Mouse (Mus musculus) cerebellum, adult 2 months (tissue): ENCODE measurements around the gene Sema4b. TPM values are rescaled to one million over a fixed set of nuclear protein-coding genes. Genes with fewer than 3 reads are reported as not detected.
A peak's percentile ranks its signal among the peaks of the same experiment; 100 is the strongest.

ENCODE experiments used
- DNase-seq, 2 experiments: peaks; one replicate each; pipeline ENCODE4 v3.0.0; 2021
- H3K27ac ChIP-seq: fragments of 200-500 bp; 2 replicates; pipeline ENCODE4 v1.5.1; 2012; ENCODE audit warnings: low read length, control low read depth, inconsistent platforms; ENCODE audit not compliant: insufficient read depth
- H3K27me3 ChIP-seq: fragments of 200-500 bp; 2 replicates; pipeline ENCODE4 v1.6.1; 2012; ENCODE audit warnings: inconsistent platforms, mild to moderate bottlenecking, low read length, moderate library complexity; ENCODE audit not compliant: control insufficient read depth, insufficient read depth
- H3K4me1 ChIP-seq: fragments of 200-500 bp; 2 replicates; pipeline ENCODE4 v1.6.1; 2011; ENCODE audit warnings: low read length; ENCODE audit not compliant: control insufficient read depth, insufficient read depth
- H3K4me3 ChIP-seq: fragments of 200-500 bp; replicated peaks from 2 replicates; pipeline ENCODE3; 2011; ENCODE audit warnings: mild to moderate bottlenecking, low read depth, low read length, control low read depth; ENCODE audit not compliant: insufficient read depth
- CTCF ChIP-seq: fragments of 200-500 bp; IDR thresholded peaks from 2 replicates; pipeline ENCODE4 v1.5.1; 2011; ENCODE audit warnings: low read depth, mild to moderate bottlenecking, control low read depth, low read length, moderate library complexity, borderline replicate concordance; ENCODE audit not compliant: insufficient read depth
- POLR2A ChIP-seq: fragments of 200-500 bp; IDR thresholded peaks from 2 replicates; pipeline ENCODE4 v1.6.1; 2011; ENCODE audit warnings: low read length, control low read depth, borderline replicate concordance; ENCODE audit not compliant: insufficient read depth
- WGBS: fragments of 180-500 bp; shearing (Covaris S2); methylation state at CpG from one replicate; pipeline ENCODE4 v1.1.7; 2018; 5-methylcytosine and 5-hydroxymethylcytosine counted together
- polyA plus RNA-seq: library from polyadenylated mRNA; depleted of rRNA; stranded (reverse); fragments of >200 nt; gene quantifications from 2 replicates; pipeline ENCODE4 v1.2.3, GENCODE M21; 2012

The Sema4b gene
- polyA plus RNA-seq, 1 experiment, result 10.7 TPM

DNA sequence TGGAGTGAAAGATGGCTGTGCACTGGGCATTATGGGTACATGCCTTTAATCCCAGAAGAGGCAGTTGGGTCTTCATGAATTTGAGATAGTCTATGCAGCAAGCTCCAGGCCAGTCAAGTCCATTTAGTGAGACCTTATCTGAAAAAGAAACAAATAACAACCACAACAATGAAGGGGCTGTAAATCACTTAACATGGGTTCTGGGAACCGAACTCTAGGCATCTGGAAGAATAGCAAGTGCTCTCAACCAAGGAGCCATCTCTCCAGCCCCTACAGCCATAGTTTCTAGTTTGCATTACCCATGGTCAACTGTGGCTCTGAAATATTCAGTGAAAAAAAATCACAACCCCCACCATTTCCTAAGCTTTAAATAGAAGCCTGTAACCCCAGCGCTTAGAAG is 16.8 kb upstream of the Sema4b start:
- Histone ChIP-seq H3K4me3 (no peak overlapping the region), H3K27me3 (no peaks in the 10 kb centered on the region), H3K27ac (no peak overlapping the region), H3K4me1 (no peaks in the 10 kb centered on the region)
- WGBS, result 90% methylated on average over 2 of the region's 2 CpGs
- no peak for DNase-seq
- TF ChIP-seq CTCF (no peak), POLR2A (no peak)

DNA sequence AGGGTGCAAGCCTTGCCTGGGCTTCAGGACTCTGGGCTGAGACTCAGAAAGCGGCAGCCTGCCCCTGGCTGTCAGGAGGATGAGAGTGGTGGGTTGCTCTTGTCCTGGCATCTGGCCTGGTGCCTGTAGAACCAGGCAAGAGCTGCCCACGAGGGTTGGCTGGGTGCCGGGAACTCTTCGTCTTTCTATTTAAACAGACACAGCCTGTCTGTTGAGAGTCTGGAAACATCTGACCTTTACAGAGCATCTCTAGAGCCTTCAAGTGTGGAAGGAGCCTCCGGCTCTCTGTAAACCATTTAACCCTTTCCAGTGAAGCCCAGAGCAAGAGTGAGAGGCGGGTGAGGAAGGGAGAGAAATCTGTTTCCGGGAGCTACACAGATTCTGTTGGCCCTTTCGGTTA is 15.3 kb upstream of the Sema4b start:
- Histone ChIP-seq H3K4me1 (no peaks in the 10 kb centered on the region), H3K27me3 (no peaks in the 10 kb centered on the region), H3K27ac (no peak overlapping the region), H3K4me3 (no peak overlapping the region)
- no peak for TF ChIP-seq POLR2A
- no peak for TF ChIP-seq CTCF
- peak in 1 of 2 experiments; percentile 26 for DNase-seq
- WGBS, result 15% methylated on average over 8 of the region's 8 CpGs

DNA sequence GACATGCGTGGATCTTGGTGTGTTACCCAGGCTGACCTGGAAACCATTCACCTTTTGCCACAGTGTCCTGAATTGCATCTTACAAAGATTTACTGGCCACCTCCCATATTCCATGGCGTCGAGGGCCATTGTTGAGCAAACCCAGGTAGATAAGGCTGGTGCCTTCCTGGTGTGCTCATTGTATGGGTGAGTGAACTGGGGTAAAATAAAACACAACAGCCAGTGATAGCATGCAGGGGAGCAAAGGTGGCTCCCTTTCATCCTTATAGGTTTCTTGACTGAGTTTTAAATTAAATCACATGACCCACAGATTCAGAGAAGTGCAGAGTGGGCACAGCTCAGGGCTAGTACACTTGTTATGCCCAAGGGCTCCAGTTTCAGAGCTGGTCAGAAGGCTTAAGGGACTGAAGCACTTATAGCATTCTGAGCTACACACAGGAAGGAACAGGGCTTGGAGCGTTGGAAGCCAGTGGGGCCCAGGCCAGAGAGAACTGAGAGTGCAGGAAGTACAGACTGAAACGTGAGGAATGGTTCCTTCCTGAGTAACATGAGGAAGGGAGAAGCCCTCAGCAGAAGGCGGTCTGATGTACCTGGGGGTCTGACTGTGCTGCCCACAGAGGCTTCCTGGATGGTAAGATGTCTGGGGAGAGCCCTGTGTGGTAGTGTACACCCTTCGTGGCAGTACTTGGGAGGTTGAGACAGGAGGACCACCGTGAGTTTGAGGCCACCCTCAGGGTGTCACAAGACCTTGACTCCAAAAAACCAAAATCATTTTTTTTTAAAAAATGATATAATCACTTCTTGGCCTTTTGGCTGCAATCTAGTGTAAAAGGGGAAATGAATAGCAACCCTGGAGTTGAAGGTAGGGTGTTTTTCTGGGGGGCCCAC is 14.3 kb upstream of the Sema4b start:
- no peak for TF ChIP-seq CTCF
- no peak for TF ChIP-seq POLR2A
- Histone ChIP-seq H3K27ac (no peak overlapping the region), H3K4me1 (no peaks in the 10 kb centered on the region), H3K4me3 (no peak overlapping the region), H3K27me3 (no peaks in the 10 kb centered on the region)
- no peak for DNase-seq
- 85% methylated on average over 8 of the region's 8 CpGs for WGBS

DNA sequence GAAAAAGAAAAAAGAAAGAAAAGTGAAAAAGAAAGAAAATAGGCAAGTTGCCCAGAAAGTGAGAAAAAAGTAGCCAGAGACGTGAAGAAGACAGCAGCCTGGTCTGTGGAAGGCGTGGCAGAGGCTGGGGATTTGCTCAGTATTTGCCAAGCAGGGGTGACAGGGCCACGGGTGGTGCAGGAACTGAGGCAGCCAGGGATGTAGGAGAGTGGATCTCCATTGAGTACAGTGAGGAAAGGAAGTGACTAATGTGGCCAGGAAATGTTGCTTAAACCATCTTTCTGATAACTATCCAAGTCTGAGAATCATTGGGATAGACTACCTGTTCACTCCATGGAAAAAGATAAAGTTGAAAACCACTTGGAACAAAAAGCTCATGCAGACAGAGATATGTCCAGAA is 10.5 kb upstream of the Sema4b start:
- 33% methylated on average over 3 of the region's 3 CpGs for WGBS
- Histone ChIP-seq H3K4me3 (no peak overlapping the region), H3K4me1 (no peaks in the 10 kb centered on the region), H3K27me3 (no peaks in the 10 kb centered on the region), H3K27ac (no peak overlapping the region)
- TF ChIP-seq POLR2A (no peak), CTCF (no peak)
- DNase-seq, result no peak

DNA sequence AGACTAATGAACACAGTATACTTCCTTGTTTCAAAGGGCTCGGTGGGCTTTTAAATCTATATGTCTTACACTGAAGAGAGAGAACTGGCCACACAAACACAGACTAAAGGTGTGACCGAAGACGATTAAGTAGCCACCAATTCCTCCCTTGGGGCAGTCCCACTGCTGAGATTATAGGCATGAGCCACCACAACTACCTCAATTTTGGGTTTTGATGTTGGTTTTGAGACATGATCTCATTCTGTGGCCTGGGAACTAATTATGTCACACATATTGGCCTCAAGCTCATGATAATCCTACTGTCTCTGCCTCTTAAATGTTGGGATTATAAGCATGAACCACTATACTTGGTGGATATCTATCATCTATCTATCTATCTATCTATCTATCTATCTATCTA is 9.2 kb upstream of the Sema4b start:
- Histone ChIP-seq H3K4me1 (no peaks in the 10 kb centered on the region), H3K27ac (no peak overlapping the region), H3K4me3 (no peak overlapping the region), H3K27me3 (no peaks in the 10 kb centered on the region)
- no peak for TF ChIP-seq CTCF
- no peak for TF ChIP-seq POLR2A
- DNase-seq, result no peak
- WGBS, result 100% methylated on average over 3 of the region's 3 CpGs

DNA sequence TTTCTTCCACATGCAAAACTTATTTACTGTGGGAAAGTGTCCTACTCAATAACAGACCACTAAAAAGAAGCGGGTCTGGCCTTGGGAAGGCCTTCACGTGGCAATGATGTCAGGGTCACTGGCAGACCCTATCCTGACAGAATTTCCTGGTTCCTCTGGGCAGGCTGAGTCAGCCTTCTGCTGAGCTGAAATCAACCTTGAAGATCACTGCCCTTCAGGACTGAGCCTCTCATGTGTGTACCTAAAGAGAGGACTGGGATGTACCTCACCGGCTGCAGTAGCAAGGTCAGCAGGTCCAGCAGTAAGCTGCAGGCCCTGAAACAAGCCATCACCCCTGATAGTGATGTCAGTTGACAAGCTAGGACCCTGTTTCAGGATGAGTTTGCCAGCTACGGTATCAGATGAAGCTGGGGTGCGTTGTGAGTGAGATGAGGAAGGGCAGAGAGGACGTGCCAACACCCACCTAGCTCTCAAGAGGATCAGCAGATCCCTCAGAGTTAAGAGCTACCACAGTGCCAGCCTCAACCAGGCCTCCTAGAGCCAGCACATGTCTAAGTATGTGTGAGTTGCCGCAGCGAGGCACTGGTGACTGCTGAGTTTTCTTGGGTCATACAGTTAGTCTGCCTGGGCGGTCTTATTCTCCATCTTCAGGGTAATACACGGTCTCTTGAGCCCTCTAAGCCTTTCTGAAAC is 8.5 kb upstream of the Sema4b start:
- no peak overlapping the region for H3K4me3 ChIP-seq
- 91% methylated on average over 10 of the region's 10 CpGs for WGBS
- no peak for DNase-seq
- H3K4me1 ChIP-seq, result no peaks in the 10 kb centered on the region
- no peak overlapping the region for H3K27ac ChIP-seq
- H3K27me3 ChIP-seq, result no peaks in the 10 kb centered on the region
- no peak for TF ChIP-seq CTCF
- no peak for TF ChIP-seq POLR2A

DNA sequence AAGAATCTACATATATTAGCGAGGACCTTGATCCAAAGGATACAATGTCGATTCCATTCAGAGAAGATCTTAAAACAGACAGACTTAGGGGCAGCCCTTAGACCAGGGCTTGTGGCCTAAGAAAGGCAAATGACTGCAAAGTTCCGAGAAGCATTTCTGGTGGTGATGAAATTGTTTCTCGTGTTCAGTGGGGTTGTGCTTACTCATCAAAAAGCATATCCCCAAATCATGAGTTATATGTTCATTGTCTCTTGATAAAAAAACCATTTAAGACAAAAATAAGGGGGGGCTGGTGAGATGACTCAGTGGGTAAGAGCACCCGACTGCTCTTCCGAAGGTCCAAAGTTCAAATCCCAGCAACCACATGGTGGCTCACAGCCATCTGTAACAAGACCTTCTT is 7.3 kb upstream of the Sema4b start:
- TF ChIP-seq POLR2A, result no peak
- TF ChIP-seq CTCF, result no peak
- WGBS, result 96% methylated on average over 6 of the region's 6 CpGs
- Histone ChIP-seq H3K27me3 (no peaks in the 10 kb centered on the region), H3K4me3 (no peak overlapping the region), H3K4me1 (no peaks in the 10 kb centered on the region), H3K27ac (no peak overlapping the region)
- DNase-seq, result no peak

DNA sequence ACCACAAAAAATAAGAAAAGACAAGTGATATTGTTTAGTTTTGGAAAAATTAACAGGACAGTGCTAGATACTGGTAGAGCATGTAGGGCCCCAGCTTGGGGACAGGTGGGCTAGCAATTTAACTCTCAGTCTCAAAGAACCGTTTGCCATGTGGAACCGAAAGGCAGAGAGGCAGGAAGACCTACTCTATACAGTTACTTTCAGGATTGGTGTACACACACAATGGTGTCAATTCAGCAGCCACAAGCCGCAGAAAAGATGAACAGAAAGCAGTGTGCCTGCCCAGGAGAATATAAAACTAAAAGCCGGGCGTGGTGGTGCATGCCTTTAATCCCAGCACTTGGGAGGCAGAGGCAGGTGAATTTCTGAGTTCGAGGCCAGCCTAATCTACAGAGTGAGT is 6.9 kb upstream of the Sema4b start:
- no peaks in the 10 kb centered on the region for H3K27me3 ChIP-seq
- H3K4me3 ChIP-seq, result no peak overlapping the region
- no peak for DNase-seq
- H3K27ac ChIP-seq, result no peak overlapping the region
- TF ChIP-seq CTCF, result no peak
- TF ChIP-seq POLR2A, result no peak
- no peaks in the 10 kb centered on the region for H3K4me1 ChIP-seq
- WGBS, result 88% methylated on average over 6 of the region's 6 CpGs
